Mouse (Mus musculus): ENCODE measurements around the gene Cpne9. TPM values are rescaled to one million over a fixed set of nuclear protein-coding genes. Genes with fewer than 3 reads are reported as not detected.
"Not testable (repeated sequence)": the region's sequence is repeated elsewhere in the genome, so short reads cannot be mapped to it uniquely, and the experiment has no call there.

The Cpne9 gene
- total RNA-seq, 1 experiment = 2.9 TPM

DNA sequence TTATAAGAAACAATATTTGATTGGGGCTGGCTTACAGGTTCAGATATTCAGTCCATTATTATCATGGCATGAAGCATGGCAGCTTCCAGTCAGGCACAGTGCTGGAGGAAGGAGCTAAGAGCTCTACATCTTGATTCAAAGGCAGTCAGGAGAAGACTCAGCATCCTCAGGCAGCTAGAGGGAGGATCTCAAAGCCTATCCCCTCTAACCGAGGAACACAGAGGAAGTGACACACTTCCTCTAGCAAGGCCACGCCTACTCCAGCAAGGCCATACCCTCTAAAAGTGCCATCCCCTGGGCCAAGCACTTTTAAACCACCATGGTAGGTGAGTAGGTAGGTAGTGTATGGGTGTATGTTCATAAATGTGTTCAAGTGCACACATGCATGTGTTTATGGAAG, 48.4 kb downstream of the Cpne9 start:
- Histone ChIP-seq H3K9me3 (ENCODE audit: control insufficient read depth, insufficient read depth, low read depth, low read length) (no peaks in the 10 kb centered on the region), H3K9ac (ENCODE audit: insufficient read depth, low read depth, low read length, poor library complexity, severe bottlenecking) (no peak overlapping the region), H3K4me3 (ENCODE audit: insufficient read depth in 1 of 2, low read depth in 1 of 2, low read length in 2 of 2, poor library complexity in 1 of 2, severe bottlenecking in 1 of 2) (no peak overlapping the region), H3K27ac (ENCODE audit: insufficient read depth, low read depth, low read length, poor library complexity, severe bottlenecking) (no peak overlapping the region), H3K36me3 (ENCODE audit: control insufficient read depth, insufficient read depth, low read length, poor library complexity, severe bottlenecking) (peaks cover 19% of the 10 kb centered on the region; the same call in 1 of the 2 replicates), H3K4me1 (ENCODE audit: control insufficient read depth in 2 of 2, insufficient read depth in 2 of 2, low read length in 2 of 2, poor library complexity in 1 of 2) (no peaks in the 10 kb centered on the region)
- no peak for TF ChIP-seq HCFC1 (IDR thresholded peaks at IDR 0.05; ENCODE audit: borderline replicate concordance, insufficient read depth, low read length)
- TF ChIP-seq MAFK (IDR thresholded peaks at IDR 0.05; ENCODE audit: insufficient read depth, low read depth, low read length) = no peak
- TF ChIP-seq ZNF384 (IDR thresholded peaks at IDR 0.05; ENCODE audit: low read depth, low read length) = no peak
- TF ChIP-seq CHD2 (IDR thresholded peaks at IDR 0.05; ENCODE audit: low read depth, low read length) = no peak
- TF ChIP-seq ZC3H11A (IDR thresholded peaks at IDR 0.05; ENCODE audit: borderline replicate concordance, low read depth, low read length) = no peak
- in situ Hi-C loops (cut with MboI; ENCODE audit: low sequenced_read_pairs in 2 of 2, unreplicated experiment in 2 of 2) = no loop called here
- DNase-seq (ENCODE audit: low read depth, low spot score) = no peak

DNA sequence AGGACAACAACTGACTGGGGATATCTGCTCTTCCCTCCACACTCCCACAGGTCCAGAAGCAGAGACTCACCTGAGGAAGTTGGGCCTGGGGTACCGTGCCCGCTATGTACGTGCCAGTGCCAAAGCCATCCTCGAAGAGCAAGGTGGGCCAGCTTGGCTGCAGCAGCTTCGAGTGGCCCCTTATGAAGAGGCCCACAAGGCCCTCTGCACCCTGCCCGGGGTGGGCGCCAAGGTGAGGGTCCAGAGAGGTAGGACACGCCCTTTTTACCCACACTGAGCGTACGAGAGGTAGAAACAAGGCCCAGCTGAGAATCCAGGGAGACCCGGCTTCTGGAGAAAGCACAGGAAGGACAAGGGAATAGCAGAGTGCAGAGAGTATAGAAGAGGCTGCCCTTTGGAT, 49.6 kb downstream of the Cpne9 start:
- TF ChIP-seq ZNF384 (IDR thresholded peaks at IDR 0.05; ENCODE audit: low read depth, low read length) (no peak), MAFK (IDR thresholded peaks at IDR 0.05; ENCODE audit: insufficient read depth, low read depth, low read length) (no peak)
- Histone ChIP-seq H3K27ac (ENCODE audit: insufficient read depth, low read depth, low read length, poor library complexity, severe bottlenecking) (no peak overlapping the region), H3K4me3 (ENCODE audit: insufficient read depth in 1 of 2, low read depth in 1 of 2, low read length in 2 of 2, poor library complexity in 1 of 2, severe bottlenecking in 1 of 2) (no peak overlapping the region), H3K9me3 (ENCODE audit: control insufficient read depth, insufficient read depth, low read depth, low read length) (no peaks in the 10 kb centered on the region), H3K4me1 (ENCODE audit: control insufficient read depth in 2 of 2, insufficient read depth in 2 of 2, low read length in 2 of 2, poor library complexity in 1 of 2) (no peaks in the 10 kb centered on the region), H3K36me3 (ENCODE audit: control insufficient read depth, insufficient read depth, low read length, poor library complexity, severe bottlenecking) (peaks cover 26% of the 10 kb centered on the region; the same call in 1 of the 2 replicates), H3K9ac (ENCODE audit: insufficient read depth, low read depth, low read length, poor library complexity, severe bottlenecking) (no peak overlapping the region)
- DNase-seq (ENCODE audit: low read depth, low spot score) = no peak
- in situ Hi-C loops (cut with MboI; ENCODE audit: low sequenced_read_pairs in 2 of 2, unreplicated experiment in 2 of 2) = no loop called here

GRCm38 (mm10) chr6:113332734-113333133, 50.6 kb downstream of the Cpne9 start:
- DNase-seq (ENCODE audit: low read depth, low spot score); in situ Hi-C loops (cut with MboI; ENCODE audit: low sequenced_read_pairs in 2 of 2, unreplicated experiment in 2 of 2): not testable (repeated sequence)
- H3K36me3 ChIP-seq (ENCODE audit: control insufficient read depth, insufficient read depth, low read length, poor library complexity, severe bottlenecking) = peaks cover 26% of the 10 kb centered on the region; the same call in 1 of the 2 replicates

DNA sequence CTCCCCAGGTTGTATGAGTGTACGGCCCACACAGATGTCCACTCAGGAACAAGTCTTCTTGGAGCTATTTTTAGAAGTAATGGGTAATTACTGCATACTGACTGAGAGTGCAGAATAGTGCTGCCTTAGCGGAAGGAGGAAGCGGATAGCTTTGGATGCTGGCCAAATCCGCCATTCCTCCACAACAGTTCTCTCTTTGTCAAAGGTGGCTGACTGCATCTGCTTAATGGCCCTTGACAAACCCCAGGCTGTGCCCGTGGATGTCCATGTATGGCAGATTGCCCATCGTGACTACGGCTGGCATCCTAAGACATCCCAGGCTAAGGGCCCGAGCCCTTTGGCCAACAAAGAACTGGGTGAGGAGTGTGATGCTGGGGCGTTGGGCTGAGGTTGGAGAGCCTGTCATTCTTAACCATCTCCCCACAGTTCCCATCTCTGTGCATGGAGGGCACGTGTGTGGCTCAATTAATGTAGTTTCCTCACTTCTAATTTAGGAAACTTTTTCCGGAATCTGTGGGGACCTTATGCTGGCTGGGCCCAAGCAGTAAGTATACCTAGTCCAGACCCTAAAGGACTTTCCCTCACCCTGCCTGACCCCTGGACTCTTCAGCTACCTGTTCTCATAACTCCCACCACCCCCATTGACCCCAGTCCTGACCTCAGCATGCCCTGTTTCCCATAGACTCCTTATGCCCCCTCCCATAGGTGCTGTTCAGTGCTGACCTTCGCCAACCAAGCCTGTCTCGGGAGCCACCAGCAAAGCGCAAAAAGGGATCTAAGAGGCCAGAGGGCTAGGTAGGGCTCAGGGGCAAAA, 51.2 kb downstream of the Cpne9 start:
- no peak overlapping the region for H3K27ac ChIP-seq (ENCODE audit: insufficient read depth, low read depth, low read length, poor library complexity, severe bottlenecking)
- no peak overlapping the region for H3K9ac ChIP-seq (ENCODE audit: insufficient read depth, low read depth, low read length, poor library complexity, severe bottlenecking)
- H3K4me1 ChIP-seq (ENCODE audit: control insufficient read depth in 2 of 2, insufficient read depth in 2 of 2, low read length in 2 of 2, poor library complexity in 1 of 2) = no peaks in the 10 kb centered on the region
- H3K9me3 ChIP-seq (ENCODE audit: control insufficient read depth, insufficient read depth, low read depth, low read length) = no peaks in the 10 kb centered on the region
- TF ChIP-seq ZC3H11A (IDR thresholded peaks at IDR 0.05; ENCODE audit: borderline replicate concordance, low read depth, low read length) = no peak
- TF ChIP-seq HCFC1 (IDR thresholded peaks at IDR 0.05; ENCODE audit: borderline replicate concordance, insufficient read depth, low read length) = no peak
- TF ChIP-seq CHD2 (IDR thresholded peaks at IDR 0.05; ENCODE audit: low read depth, low read length) = no peak
- no peak for TF ChIP-seq MAFK (IDR thresholded peaks at IDR 0.05; ENCODE audit: insufficient read depth, low read depth, low read length)
- TF ChIP-seq ZNF384 (IDR thresholded peaks at IDR 0.05; ENCODE audit: low read depth, low read length) = no peak
- in situ Hi-C loops (cut with MboI; ENCODE audit: low sequenced_read_pairs in 2 of 2, unreplicated experiment in 2 of 2) = no loop called here
- H3K36me3 ChIP-seq (ENCODE audit: control insufficient read depth, insufficient read depth, low read length, poor library complexity, severe bottlenecking) = peaks cover 26% of the 10 kb centered on the region; the same call in 1 of the 2 replicates
- DNase-seq (ENCODE audit: low read depth, low spot score) = no peak
- H3K4me3 ChIP-seq (ENCODE audit: insufficient read depth in 1 of 2, low read depth in 1 of 2, low read length in 2 of 2, poor library complexity in 1 of 2, severe bottlenecking in 1 of 2) = no peak overlapping the region

More at GRCm38 (mm10) chr6:113332734-113333133, 50.6 kb downstream of the Cpne9 start:
- H3K27ac ChIP-seq (ENCODE audit: insufficient read depth, low read depth, low read length, poor library complexity, severe bottlenecking); H3K9me3 ChIP-seq (ENCODE audit: control insufficient read depth, insufficient read depth, low read depth, low read length); H3K4me1 ChIP-seq (ENCODE audit: control insufficient read depth in 2 of 2, insufficient read depth in 2 of 2, low read length in 2 of 2, poor library complexity in 1 of 2); H3K9ac ChIP-seq (ENCODE audit: insufficient read depth, low read depth, low read length, poor library complexity, severe bottlenecking); H3K4me3 ChIP-seq (ENCODE audit: insufficient read depth in 1 of 2, low read depth in 1 of 2, low read length in 2 of 2, poor library complexity in 1 of 2, severe bottlenecking in 1 of 2): not testable (repeated sequence)

DNA sequence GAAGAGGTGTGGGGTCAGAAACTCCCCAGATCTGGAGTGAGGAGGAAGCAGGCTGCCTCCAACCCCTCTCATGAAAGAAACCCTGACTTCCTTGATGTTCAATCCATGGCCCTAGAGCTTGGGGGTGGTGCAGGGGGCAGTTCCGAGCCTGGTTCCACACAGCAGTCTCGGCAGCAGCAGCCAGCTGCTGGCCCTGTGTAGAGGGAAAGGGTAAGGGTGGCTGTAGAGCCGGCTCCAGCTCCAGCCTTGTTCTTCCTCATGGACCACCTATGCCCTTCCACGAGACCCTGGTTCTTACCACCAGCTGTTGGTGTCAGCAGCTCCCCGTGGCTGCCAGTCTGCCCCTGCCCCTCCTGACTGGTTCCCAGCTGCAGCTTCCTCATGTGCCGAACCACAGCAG, 52.1 kb downstream of the Cpne9 start:
- peaks cover 23% of the 10 kb centered on the region; the same call in 1 of the 2 replicates for H3K36me3 ChIP-seq (ENCODE audit: control insufficient read depth, insufficient read depth, low read length, poor library complexity, severe bottlenecking)
- TF ChIP-seq ZC3H11A (IDR thresholded peaks at IDR 0.05; ENCODE audit: borderline replicate concordance, low read depth, low read length) (no peak), CHD2 (IDR thresholded peaks at IDR 0.05; ENCODE audit: low read depth, low read length) (no peak), ZNF384 (IDR thresholded peaks at IDR 0.05; ENCODE audit: low read depth, low read length) (no peak), HCFC1 (IDR thresholded peaks at IDR 0.05; ENCODE audit: borderline replicate concordance, insufficient read depth, low read length) (no peak), MAFK (IDR thresholded peaks at IDR 0.05; ENCODE audit: insufficient read depth, low read depth, low read length) (no peak)
- H3K4me3 ChIP-seq (ENCODE audit: insufficient read depth in 1 of 2, low read depth in 1 of 2, low read length in 2 of 2, poor library complexity in 1 of 2, severe bottlenecking in 1 of 2) = no peak overlapping the region
- in situ Hi-C loops (cut with MboI; ENCODE audit: low sequenced_read_pairs in 2 of 2, unreplicated experiment in 2 of 2) = no loop called here
- no peak overlapping the region for H3K9ac ChIP-seq (ENCODE audit: insufficient read depth, low read depth, low read length, poor library complexity, severe bottlenecking)
- no peaks in the 10 kb centered on the region for H3K4me1 ChIP-seq (ENCODE audit: control insufficient read depth in 2 of 2, insufficient read depth in 2 of 2, low read length in 2 of 2, poor library complexity in 1 of 2)
- DNase-seq (ENCODE audit: low read depth, low spot score) = no peak
- H3K9me3 ChIP-seq (ENCODE audit: control insufficient read depth, insufficient read depth, low read depth, low read length) = no peaks in the 10 kb centered on the region
- no peak overlapping the region for H3K27ac ChIP-seq (ENCODE audit: insufficient read depth, low read depth, low read length, poor library complexity, severe bottlenecking)

Measured in ES-E14 (cell line).